Mouse (Mus musculus) regulatory T cell (primary cell): Measurements from ENCODE around the gene Zfp26.

Experiments used
- in situ Hi-C: fragments of 300-600 bp; cut with MboI, MseI; formaldehyde crosslinking; loops from one replicate; pipeline ENCODE4 v1.15.1; 2025; ENCODE audit warnings: high pct_unique_total_duplicates

Gene Zfp26

GRCm38 (mm10) chr9:20459377-20460317, at the start of gene Zfp26:
Zfp26 (minus strand) TSS chr9:20460162.
- in situ Hi-C loops, result loop anchor here (10.0 kb wide), 1 partner anchor 265 kb away; no protein-coding TSS in a partner anchor

GRCm38 (mm10) chr9:20509676-20510075, 49.7 kb upstream of the Zfp26 start:
- in situ Hi-C loops, result no loop called here

GRCm38 (mm10) chr9:20504801-20505200, 44.8 kb upstream of the Zfp26 start:
- in situ Hi-C loops, result no loop called here

- in situ Hi-C loops, result no loop called here
These were observed 33.3 kb upstream of the Zfp26 start for GRCm38 (mm10) chr9:20493281-20493680.

- in situ Hi-C loops, result no loop called here
These were observed 32.7 kb upstream of the Zfp26 start, which contains the start of gene Zfp426 for GRCm38 (mm10) chr9:20492527-20493233. Zfp426 (minus strand) TSS chr9:20492746.

- in situ Hi-C loops, result no loop called here
These were observed 32.0 kb upstream of the Zfp26 start for GRCm38 (mm10) chr9:20491858-20492526.

GRCm38 (mm10) chr9:20489536-20489935, 29.6 kb upstream of the Zfp26 start:
- in situ Hi-C loops, result no loop called here

GRCm38 (mm10) chr9:20479396-20479795, 19.4 kb upstream of the Zfp26 start:
- in situ Hi-C loops, result no loop called here

- in situ Hi-C loops, result no loop called here
These were observed 16.7 kb upstream of the Zfp26 start for GRCm38 (mm10) chr9:20476632-20477031.

GRCm38 (mm10) chr9:20466761-20467442, 6.9 kb upstream of the Zfp26 start:
- in situ Hi-C loops, result loop anchor here (5.0 to 10.0 kb wide), 3 partner anchors 140 to 258 kb away; no protein-coding TSS in a partner anchor

GRCm38 (mm10) chr9:20453647-20454046, 6.3 kb downstream of the Zfp26 start:
- in situ Hi-C loops, result no loop called here

- in situ Hi-C loops, result no loop called here
These were observed 8.5 kb downstream of the Zfp26 start for GRCm38 (mm10) chr9:20451493-20451892.

GRCm38 (mm10) chr9:20443183-20443783, 16.7 kb downstream of the Zfp26 start:
- in situ Hi-C loops, result no loop called here

GRCm38 (mm10) chr9:20430004-20430403, 30.0 kb downstream of the Zfp26 start:
- in situ Hi-C loops, result no loop called here

- in situ Hi-C loops, result no loop called here
These were observed 48.5 kb downstream of the Zfp26 start for GRCm38 (mm10) chr9:20411460-20411859.

GRCm38 (mm10) chr9:20409319-20409718, 50.6 kb downstream of the Zfp26 start:
- in situ Hi-C loops, result no loop called here

GRCm38 (mm10) chr9:20385343-20385703, 74.6 kb downstream of the Zfp26 start:
- in situ Hi-C loops, result loop anchor here (25.0 kb wide), 2 partner anchors 773 to 1923 kb away; partner anchors contain the start of gene Zfp317

GRCm38 (mm10) chr9:20384532-20385342, 75.2 kb downstream of the Zfp26 start, which contains the start of gene Zfp560:
Zfp560 (minus strand) TSS chr9:20385177.
- in situ Hi-C loops, result loop anchor here (25.0 kb wide), 2 partner anchors 772 to 1922 kb away; partner anchors contain the start of gene Zfp317

GRCm38 (mm10) chr9:20383659-20384058, 76.3 kb downstream of the Zfp26 start:
- in situ Hi-C loops, result loop anchor here (25.0 kb wide), 2 partner anchors 771 to 1921 kb away; partner anchors contain the start of gene Zfp317
